Mouse (Mus musculus) monocyte, adult 5-6 weeks (primary cell): ENCODE data around the gene Farsb. TPM values are rescaled to one million over a fixed set of nuclear protein-coding genes. Genes with fewer than 3 reads are reported as not detected.

Source experiments
- ATAC-seq: fragments of 153-309, 156-312 bp; replicated peaks from 2 replicates; pipeline ENCODE4 v1.8.0; 2017; ENCODE audit warnings: mild to moderate bottlenecking; ENCODE audit not compliant: low TSS enrichment, insufficient number of reproducible peaks, severe bottlenecking, poor library complexity, low FRiP score
- total RNA-seq: library from RNA; stranded (forward); fragments of 200-1000, 200-491, 200-594 nt; gene quantifications from 3 replicates; pipeline ENCODE4 v1.2.3, GENCODE M21; 2017

Gene Farsb
- total RNA-seq, 1 experiment from 2014 or later = 20.3 TPM

DNA sequence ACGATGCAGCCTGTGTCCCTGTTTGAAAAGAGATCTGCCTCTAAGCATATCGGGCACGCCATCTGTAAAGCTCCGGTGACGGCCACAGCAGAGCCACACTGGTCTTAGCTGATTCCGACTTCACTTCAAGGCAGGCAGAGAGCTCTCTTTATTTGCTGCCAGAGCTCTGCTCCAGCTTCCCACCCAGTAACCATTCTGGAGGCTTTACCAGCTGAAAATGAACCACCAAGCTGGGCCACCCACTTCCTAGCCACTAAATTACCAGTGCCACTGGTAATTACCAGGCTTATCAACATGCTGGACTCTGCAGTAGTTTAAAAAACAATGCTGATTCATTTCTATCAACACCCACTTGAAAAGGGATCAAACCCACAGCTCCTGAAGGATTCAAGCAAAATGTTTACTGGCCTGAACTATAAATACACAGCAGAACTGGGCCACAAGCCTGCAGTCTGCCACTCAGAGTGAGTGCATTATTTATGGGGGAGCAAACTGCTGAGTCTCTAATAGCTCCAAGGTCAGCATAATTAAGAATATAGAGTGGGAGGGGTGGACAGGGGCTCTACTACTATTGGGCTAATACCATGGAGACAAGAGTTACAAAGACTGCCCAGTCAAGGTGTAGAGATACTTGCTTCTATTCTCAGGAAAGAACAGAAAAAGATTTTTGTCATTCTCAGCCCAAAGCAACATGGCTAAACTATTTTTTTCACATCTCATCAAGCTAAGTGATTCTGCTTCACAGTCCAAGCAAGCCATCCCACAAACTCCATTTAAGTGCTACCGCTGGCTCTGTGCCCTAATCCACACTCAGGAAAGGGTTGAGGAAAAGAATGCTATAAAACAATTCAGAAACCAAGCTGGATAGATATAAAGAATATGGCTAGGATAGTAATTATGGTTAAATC lies 62.6 kb downstream of the Farsb start:
- ATAC-seq = no peak

DNA sequence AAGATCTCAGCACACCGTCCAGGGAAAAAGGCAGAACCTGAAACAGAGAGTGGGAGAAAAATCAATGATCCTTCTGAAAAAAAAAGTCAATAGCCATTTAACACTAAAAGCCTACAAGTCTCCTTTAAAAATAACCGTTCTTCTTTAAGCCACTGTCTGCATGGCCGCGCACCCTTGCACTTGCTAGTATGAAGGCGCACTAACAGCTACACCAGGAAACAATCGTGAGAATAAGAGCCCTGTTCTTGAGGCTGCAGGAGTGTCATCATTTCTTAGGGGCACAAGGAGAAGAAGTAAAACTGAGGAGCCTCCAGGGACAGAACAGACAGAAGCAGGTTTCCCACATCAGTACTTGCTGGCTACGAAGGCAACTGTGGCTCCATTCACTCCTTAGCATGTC lies 63.4 kb downstream of the Farsb start:
- ATAC-seq = no peak

DNA sequence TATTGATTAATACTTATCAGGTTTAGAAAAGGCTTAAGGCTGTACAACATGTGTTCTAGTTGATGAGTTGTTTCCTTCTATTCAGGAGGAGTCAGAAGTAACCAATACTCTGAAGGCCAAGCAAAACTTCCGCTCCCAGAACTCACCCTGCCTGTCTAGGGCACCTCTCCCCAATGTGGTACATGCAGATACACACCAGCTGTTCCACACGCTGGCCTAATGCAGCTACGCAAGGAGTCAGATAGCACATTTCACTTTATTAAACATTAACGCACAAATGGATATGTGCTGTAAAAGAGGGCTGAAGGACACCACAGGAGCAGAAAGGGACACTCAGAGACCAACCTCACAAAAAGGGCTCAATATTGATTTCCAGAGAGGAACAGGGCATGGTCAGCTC lies 63.8 kb downstream of the Farsb start:
- no peak for ATAC-seq

GRCm38 (mm10) chr1:78422576-78422975 lies 66.1 kb downstream of the Farsb start:
- ATAC-seq = no peak

GRCm38 (mm10) chr1:78421749-78422148 lies 66.9 kb downstream of the Farsb start:
- no peak for ATAC-seq

- no peak for ATAC-seq
Observed at GRCm38 (mm10) chr1:78420271-78420670, 68.4 kb downstream of the Farsb start.

- ATAC-seq = no peak
Observed at GRCm38 (mm10) chr1:78419593-78419992, 69.1 kb downstream of the Farsb start.

DNA sequence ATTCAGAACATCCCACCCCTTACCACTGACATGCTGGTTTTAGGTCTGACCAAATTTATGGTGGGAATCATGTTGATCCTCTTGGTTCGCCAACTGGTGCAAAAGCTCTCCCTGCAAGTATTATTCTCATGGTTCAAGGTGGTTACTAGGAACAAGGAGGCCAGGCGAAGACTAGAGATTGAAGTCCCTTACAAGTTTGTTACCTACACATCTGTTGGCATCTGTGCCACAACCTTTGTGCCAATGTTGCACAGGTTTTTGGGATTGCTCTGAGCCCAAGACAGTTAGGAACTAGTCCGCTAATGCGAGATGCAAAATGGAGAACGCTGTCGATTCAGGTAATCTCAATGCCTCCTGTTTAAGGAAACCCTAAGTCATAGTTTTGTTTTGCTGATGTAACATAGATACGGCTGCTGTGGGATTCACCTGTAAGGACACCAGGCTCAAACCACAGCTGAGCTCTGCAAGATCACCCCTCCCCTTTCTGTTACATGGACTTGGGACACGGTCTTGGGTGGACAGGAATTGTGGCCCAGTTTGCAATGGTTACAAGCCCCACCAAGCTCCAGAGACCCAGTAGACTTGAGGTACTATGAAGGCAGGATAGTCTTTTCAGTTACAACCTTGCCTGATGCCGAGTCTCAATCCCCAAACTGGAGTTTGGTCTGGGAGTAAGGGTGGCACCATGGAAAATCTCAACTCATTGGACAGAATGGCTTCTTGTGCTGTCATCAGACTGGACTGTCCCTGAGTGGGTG lies 71.4 kb downstream of the Farsb start:
- ATAC-seq = no peak

- ATAC-seq = no peak
Observed at GRCm38 (mm10) chr1:78414421-78414820, 74.3 kb downstream of the Farsb start.

DNA sequence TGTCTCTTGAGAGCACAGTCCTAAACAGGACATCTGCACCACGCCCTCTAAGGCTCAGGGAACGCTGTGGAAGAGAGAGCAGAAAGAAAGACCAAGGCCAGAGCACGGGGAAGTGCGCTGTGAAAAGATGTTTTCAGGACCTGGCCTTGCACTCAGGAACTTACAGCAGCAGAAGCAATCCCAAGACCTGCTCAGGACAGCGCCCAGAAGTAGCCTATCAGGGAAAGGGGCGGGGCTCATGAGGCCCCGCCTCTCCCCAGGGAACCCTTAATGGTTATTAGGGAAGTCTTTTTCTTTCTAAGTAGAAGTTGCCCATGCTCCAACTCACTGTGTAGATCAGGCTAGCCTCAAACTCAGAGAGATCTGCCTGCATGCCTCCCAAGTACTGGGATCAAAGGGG lies 76.0 kb downstream of the Farsb start:
- ATAC-seq = no peak

DNA sequence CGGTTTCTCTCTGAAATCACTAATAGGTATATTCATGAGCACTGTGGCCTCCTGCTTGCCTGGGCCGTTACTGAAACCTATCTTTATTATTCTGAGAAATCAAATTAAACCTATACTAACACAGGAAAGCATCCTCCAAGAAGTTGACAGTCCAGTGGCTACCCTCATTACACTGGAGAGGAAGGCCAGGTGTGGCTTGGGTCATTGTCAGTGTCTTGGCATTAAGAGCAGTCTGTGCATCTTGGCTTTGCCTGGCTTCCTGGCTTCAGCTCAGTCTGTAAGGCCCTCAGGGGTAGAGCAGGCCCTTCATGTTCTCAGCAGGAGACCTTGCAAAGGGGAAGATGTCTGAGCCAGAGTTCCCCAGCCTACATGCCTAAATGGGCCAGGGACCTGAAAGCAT lies 79.3 kb downstream of the Farsb start:
- no peak for ATAC-seq

DNA sequence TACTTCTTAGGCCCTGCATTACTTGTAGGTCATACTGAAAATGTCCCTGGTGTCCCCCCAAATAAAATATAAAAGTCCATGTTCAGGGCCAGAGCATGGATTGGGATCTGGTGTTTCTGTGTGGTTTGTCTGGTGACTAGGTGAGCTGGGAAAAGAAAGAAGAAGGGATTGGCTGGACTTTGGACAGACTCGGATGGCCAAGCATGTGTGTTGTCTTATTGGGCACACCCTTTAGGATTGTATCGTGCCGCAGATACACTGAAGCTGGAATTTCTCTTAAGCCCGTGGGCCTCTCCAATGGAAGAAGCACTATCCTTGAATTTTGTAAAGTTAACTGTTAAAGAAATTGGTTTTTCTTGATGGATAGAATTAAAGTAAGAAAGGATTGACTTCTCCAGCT lies 87.3 kb downstream of the Farsb start:
- no peak for ATAC-seq

DNA sequence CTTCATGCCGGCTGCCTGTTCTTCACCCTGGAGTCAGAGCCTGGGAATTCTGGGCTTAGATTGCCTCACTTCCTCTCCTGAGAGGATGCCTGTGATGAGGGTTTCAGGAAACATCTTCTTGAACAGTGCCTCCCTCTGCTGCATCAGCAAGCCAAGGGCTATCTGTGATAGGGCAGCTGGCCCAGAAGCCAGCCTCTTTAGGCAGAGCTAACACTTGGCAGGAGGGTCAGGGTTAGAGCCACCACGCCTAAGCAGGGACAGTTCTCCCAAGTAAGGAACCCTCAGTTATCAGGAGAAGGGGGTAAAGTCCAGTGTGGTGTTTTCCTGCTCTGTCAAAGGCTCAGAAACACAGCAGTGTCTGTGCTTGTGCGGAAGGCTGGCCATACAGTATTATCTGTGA lies 88.9 kb downstream of the Farsb start:
- ATAC-seq = no peak

- no peak for ATAC-seq
Observed at GRCm38 (mm10) chr1:78396320-78396913, 92.3 kb downstream of the Farsb start.

- ATAC-seq = no peak
Observed at GRCm38 (mm10) chr1:78395737-78396136, 93.0 kb downstream of the Farsb start.

DNA sequence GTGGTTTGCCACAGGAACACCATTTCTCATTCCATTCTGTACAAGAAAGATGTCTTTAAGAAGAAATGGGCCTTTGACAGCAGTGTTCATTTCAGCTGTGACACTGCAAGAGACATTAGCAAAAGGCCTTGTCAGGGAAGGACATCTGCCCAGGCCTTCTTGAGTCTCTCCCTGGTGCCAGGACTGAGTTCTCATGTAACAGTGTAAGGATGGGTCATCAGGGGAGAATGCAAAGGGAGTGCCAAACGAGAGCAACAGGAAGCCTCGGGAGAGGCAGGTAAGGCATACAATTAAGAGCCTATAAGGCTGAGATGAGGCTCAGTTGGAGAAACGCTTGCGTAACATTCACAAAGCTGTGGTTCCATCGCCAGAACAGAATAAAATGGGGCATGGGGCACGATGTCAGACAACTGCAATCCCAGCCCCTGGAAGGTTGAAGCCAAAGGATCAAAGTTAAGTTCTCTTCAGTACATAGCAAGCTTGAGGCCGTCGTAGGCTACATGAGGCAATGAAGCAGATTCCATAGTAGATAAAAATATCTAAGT lies 93.4 kb downstream of the Farsb start:
- ATAC-seq = no peak

DNA sequence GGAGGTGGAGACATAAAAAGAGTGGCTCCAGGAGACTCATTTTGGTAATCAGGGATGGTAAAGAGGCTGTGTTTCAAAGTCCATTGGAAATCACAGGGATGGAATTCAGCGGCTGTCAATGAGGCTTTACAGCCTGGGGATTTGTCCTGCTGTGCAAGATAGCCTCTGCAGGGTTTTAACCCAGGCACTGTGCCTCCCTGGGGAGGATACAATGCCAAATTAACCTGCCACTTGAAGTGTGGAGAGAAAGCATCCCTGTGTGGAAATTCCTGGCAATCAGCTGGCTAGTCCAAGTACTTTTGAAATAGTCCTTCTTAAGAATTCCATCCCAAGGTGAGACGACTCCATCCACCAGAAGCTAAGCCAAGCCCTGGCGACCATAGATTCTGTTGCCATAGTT lies 99.8 kb downstream of the Farsb start:
- no peak for ATAC-seq

DNA sequence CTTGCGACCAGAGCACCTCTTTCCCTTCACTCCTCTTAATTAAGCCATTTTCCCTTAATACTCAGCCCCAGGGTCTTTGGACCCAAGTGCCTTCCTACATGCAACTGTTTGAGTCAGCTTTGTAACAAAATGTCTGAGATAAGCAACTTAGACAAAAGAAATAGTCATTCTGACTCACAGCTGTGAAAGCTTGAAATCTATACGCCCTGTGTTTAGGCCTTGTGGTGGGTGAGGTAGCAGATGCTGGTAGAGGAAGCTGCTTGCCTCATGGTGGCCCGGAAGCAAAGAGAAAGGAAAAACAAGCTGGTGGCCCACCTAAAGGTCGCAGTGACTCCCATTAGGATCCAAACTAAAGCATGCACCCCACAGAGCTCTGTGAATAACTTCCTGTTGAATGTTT lies 100.8 kb downstream of the Farsb start:
- ATAC-seq = no peak

DNA sequence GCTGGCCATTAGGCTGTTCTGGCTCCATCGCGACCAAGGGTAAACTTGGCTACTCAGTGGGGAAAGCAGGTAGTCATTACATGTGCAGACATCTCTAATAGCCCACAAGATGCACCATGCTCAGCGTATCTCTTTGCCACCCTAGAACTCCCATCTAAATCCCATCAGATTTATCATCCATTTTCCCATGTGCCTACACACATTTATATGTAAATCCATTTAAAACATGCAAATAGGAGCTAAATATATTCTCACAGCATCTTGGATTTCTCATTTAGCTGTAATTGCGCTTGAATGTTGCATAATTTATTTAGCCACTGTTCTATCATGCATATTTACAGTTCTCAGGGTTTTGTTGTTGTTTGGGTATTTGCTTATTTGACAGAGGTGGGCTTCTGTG lies 107.7 kb downstream of the Farsb start:
- ATAC-seq = no peak
